Mouse (Mus musculus): ENCODE results near the gene Frmd8.

- peak; percentile 20; the same call in 1 of the 2 replicates for TF ChIP-seq CTCF (IDR thresholded peaks at IDR 0.05; ENCODE audit: low read depth, low read length)
- TF ChIP-seq POLR2A (IDR thresholded peaks at IDR 0.05; ENCODE audit: extremely low read depth, insufficient read depth, low read length): peak; percentile 36; the same call in 1 of the 2 replicates
Observed at GRCm38 (mm10) chr19:5836941-5837572, 38.0 kb downstream of the Frmd8 start.

All from liver, adult 2 months (tissue).